Mouse (Mus musculus) layer of hippocampus, postnatal 36 days (tissue): Measurements from ENCODE around the gene Rcc2. TPM values are rescaled to one million over a fixed set of nuclear protein-coding genes. Genes with fewer than 3 reads are reported as not detected.

Experiments used
- DNase-seq, 2 experiments: peaks; one replicate each; pipeline ENCODE4 v3.0.0; 2022
- total RNA-seq, 2 experiments: library from RNA; stranded (reverse); gene quantifications; 2 replicates each; pipeline ENCODE4 v1.2.3; 2021

Rcc2 gene
- total RNA-seq, 2 experiments from 2014 or later: 87.9 to 90.7 TPM

DNA sequence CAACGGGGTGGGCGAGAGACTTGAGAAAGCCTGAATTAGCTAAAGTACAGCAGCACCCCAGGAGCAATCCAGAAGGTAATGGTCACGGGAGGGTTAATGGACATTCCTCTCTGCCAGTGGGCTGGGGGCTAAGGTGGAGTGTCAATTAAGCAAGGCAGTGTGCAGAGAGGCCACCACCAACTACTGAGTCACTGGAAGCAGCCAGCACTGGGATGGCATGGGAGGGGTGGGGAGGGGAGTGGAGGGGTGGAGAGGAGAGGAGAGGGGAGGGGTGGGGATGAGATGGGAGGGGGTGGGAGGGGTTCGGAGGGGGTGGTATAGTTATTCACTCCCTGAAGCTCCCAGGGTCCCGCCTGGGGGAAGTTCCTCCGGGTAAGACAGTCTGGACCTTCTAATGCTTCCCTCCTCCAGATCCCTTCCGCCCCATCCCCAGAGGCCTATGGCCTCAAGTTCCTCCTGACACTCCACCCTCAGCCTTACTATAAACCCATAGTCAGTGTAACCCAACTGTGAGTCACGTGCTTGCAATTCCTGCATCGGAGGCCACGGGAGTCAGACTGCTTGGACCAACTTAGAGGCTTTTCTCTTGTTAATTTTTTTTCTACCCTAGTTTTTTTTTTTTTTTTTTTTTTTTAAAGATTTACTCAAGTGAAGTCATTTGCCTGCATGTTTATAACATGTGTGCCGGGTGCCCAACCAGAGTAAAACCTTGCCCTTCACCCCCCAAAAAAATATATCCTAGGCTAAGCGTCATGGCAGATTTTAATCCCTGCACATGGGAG is 12.1 kb upstream of the Rcc2 start:
- DNase-seq: no peak

DNA sequence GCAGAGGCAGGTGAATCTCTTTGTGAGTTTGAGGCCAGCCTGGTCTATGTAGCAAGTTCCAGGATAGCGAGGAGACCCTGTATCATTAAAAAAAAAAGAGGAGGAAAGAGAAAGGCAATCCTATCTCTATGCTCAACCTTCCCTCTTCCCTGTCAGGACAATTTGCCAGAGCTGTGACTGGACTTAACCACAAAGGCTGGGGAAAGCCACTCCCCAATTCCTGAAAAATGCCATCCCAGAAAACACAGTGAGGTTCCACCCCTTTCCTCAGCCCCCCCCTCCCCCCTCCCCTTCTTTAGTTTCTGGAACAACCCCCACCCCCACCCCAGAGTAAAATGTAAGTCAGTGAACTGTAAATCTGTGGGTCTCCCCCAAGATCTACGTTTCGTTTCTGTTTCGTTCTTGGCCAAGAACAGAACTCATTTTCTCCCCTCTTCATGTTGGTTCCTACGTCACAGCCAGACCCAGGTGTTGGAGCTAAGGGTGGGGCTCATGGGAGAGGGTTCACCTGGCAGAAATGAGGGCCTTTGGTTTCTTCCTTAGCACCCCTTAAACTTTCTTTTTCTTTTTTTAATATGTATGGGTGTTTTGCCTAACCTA is 11.4 kb upstream of the Rcc2 start:
- DNase-seq: no peak

DNA sequence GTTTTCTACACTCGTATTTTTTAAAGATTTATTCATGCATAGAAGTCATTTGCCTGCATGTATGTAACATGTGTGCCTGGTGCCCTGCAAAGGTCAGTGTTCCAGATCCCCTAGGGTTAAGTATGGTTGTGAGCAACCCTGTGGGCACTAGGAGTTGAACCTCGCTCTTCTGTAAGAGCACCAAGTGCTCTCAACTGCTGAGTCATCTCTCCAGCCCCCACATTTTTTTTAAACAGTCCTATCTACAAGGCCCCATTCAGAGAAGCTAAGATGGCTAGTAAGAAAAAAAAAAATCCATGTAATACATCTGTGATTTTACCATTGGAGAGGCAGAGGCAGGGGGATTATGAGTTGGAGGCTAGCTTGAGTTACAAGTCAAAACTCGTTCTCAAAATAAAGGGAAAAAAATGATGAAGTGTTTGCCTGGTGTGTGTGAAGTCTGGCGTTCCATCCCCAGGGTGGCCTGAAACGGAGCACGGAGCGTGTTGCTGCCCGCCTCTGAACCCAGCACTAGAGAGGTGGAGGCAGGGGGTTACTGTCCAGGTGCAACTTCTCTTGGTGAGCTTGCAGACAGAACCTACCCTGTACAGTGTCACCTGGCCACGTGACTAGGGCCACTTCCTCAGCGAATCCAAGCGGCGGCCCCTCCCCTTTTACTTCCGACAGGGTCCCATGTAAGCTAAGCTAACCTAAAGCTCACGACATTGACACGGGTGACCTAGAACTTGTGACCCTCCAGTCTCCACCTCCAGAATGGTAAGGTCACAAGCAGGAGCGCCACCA is 10.3 kb upstream of the Rcc2 start:
- DNase-seq: no peak

DNA sequence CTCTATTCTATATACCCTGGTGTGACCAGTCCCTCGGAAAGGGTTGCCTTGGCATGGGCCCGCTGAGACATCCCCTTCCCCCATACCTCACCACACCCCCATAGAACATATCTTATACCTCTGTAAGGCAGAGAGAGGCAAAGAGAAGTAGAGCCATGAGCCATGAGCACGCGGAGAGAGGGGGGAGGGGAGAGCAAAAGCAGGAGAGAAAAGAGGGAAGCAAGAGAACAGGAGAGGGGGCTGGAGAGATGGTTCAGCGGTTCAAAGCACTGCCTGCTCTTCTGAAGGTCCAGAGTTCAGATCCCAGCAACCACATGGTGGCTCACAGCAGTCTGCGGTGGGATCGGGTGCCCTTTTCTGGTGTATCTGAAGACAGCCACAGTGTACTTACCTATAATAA is 8.9 kb upstream of the Rcc2 start:
- no peak for DNase-seq

DNA sequence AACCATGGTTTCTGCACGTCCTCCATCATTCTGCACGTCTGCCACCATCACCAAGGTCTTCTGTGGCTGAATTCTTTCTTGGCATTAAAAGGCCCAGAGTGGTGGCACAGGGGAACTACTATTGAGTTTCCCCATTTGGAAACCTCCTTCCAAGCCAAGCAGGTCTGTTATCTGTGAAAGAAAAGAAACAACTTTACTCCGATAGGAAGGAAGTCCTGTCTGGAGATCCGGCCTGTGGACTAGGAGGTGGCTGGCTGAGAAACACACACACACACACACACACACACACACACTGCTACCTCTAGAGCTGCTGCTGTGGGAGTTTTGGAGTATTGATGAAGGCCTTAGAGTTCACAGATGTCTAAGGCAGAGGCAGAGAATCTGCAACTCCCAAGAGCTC is 6.8 kb upstream of the Rcc2 start:
- DNase-seq: no peak

DNA sequence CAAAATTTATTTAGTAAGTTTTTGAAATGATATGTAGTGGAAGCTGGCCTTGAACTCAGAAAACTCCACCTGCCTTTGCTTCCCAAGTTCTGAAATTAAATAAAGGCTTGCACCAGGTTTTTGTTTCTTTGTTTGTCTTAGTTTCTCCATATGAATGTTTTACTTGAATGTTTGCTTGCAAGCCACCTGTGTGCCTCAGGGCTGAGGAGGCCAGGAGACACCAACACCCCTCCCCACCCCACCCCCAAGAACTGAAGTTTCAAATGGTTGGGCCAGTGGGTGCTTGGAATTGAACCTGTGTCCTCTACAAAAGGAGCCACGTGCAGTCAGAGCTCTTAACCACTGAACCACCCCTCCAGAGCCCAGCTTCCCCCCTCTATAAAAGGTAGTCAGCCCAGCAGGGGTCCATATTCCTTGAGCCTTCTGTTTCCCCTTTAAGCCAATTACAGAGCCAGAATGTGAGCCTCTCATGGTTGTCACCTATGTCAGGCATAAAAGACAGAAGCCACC is 5.7 kb upstream of the Rcc2 start:
- DNase-seq: no peak

DNA sequence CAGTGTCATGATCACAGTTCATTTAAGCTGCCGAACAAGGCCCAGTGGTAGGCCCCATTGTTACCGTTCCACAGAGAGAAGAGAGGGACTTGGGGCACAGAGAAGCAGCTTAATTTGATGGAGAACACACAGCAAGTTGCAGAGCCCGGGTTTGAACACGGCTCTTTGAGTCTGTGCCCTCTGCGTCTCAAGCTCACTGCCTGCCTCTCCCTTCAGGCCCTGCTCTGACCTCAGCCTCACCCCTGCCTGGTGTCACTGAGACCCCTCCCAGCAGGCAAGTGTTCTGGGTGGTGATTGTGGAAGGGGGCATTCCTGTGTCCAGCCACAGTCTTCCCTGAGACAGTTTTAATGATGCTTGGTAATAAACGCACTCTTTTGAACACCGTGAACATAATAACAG is 5.2 kb upstream of the Rcc2 start:
- DNase-seq: no peak

DNA sequence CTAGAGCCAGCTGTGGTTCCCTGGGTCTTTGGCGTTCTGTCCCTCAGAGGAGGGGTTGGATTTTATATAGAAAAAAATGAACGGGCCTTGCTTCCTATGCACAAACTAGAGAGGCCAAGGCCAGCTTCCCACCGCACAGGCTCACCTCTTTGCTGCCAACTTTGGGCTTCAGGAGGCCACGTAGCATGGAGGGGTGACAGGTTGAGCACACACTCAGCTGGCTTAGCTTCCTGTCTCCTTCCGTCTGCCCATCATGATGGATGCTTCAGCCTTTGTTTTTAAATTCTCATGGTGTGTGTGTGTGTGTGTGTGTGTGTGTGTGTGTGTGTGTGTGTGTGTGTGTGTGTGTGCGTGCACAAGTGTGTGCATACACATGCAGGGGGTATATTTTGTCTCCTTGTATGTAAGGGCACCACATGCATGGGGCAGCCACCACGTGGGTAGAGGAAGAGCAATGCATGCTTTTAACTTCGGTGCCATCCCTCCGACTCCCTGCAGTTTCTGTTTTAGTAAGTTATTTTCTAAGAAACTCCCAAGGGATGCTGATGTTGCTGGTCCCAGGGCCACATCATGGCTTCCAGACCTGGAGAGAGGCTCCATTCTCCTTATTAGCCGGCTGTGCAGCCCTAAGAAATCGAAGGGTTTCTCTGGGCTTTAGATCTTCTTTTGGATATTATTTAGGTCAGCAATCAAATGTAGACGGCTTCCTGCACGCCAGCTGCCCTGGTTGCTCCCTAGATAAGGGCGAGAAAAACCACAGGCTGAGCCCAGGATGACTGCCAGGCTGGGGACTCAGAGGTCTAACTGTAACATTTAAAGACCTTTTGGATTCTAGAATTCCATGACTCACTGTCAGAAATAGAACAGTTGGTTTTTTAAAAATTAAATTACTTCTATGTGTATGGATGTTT is 4.4 kb upstream of the Rcc2 start:
- no peak for DNase-seq

DNA sequence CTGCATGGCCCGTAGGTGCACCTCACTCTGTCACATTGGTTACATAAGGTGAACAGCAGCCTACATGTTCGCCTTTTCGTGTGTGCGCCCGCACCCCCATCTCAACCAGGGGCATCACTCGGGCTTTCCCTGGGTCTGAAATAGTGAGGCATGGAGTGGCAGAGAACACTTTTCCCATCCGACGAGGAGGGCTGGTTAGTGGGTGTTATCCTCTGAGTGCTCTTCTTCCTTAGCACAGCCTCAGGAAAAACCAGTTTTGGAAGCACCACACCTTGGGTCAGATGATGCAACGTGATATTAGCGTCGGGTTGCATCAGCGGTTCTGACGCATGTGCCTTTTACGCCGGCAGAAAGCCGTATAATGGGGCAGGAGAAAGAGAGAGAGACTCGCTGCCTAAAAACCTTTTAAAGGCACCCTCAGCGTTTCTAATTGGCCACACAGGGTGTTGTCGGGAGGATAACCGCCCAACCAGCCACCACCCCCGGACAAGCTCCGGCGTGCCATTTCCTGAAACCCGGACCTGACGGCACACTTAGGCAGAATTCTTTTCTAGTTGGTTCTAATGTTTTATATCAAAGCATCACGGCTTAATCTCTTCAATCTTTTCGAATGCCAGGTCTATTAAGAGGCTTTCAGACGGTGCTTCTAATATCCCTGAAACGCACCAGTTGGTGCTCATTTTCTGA is 757 bp upstream of the Rcc2 start:
- peak; percentile 72 to 73 for DNase-seq

DNA sequence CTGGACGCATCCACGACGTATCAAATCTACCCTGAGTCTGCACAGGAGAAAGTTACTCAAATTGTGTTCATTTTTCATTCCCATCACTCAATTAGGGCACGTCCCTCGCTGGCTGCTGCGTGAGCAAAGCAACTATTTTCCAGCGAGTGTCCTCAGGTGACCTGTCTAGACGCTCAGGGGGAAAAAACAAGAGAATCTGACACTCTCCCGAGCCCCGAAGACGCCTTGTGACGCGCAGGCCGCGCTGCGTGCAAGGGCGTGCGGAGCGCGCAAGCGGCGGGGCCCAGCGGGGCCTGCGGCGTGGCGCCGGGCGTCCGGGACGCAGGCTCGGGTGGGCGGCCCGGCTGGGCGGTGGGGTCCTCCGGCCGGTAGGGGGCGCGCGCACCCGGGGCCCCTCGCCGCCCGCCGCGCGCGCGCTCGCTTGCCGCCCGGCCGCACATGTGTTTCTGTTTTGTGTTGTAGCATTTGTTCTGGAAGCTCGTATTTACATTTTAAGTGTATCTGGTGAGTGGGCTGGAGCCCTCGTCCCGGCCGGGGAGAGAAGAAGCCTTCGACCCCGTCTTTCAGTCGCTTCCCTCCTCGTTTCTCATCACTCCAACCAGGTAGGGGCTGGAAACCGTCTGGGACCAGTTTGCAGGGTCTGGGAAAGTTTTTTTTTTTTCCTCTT is 841 bp downstream of the Rcc2 start:
- peak; percentile 78 to 80 for DNase-seq

DNA sequence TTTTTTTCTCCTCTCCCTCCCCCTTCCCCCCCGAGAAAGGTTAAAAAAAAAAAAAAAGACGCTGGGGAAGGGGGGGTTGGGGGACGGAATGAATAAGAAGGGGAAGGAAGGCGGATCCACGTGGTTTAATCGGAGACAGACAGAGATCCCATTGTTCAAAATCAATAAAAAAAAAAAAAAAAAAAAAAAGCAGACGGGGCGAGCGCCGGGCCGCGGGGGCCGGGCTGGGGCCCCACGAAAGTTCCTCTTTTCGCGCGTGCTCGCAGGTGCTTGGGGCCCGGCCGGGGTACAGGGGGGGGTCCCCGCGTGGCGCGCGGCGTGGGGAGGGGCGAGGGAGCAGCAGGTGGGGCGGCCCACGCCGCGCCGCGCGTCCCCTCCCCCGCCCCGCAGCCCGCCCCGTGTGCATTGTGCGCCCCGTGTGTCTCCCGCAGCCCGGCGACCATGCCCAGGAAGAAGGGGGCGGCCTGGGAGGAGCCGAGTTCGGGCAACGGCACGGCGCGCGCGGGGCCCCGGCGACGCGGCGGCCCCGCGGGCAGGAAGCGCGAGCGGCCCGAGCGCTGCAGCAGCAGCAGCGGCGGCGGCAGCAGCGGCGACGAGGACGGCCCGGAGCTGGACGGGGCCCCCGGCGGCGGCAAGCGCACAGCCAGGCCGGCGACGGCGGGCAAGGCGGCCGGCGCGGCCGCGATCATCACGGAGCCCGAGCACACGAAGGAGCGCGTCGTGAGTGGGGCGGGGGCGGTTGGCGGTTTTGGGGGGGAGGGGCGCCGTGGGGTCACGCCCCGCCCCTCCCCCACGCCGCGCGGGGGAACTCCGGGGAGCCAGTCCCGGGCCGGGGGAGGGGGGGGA is 1.6 kb downstream of the Rcc2 start:
- no peak for DNase-seq

DNA sequence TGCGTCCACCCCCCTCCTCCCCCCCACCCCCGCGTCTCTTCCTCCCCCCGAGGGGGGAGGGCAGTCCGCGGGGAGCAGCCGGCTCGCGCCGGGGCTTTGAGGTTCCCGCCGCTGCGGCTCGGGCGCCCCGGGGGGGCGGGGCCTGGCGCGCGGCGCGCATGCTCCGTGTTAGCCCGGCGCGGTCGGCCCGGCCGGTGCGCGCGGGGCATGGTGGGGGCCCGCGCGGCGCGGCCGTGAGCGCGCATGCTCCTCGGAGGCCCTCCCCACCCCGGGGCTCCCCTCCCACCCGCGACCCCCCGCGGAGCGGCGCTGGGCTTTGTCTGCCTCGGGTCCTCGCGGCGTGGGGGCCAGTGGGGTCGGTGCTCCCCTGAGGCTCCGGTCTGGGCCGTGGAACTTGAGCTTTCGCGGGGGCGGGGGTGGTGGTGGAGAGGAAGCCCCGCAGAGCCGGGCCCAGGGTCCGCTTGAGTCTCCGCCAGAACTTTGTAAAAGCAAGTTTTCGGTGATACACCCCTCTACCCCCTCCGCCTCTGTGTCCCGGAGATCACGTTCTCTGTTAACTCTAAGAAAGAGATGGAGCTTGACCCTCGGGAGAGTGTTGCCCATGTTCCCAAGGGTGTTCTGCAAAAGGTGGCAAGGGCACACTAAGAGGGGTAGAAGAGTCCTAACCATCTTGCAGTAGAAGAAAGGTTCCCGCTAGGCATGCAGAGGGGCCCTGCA is 2.4 kb downstream of the Rcc2 start:
- peak; percentile 71 to 76 for DNase-seq

DNA sequence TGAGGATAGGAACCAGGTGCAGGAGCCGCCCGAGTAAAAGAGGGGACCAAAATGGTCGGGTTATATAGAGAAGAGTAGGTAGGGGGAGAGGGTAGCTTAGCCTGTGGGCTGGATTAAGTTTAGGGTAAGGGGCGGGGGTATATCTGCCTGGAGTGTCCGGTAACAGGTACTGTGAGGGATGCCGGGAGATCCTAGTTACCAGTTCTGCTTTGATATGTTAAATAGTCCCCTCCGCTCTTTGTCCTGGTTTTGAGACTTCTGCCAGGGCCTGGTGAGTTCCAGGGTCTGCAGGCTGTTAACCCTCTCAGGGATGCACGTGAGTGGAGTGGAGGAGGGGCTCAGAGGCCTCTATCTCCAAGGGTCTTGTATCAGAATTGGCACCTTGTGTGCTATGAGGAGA is 3.3 kb downstream of the Rcc2 start:
- DNase-seq: no peak

DNA sequence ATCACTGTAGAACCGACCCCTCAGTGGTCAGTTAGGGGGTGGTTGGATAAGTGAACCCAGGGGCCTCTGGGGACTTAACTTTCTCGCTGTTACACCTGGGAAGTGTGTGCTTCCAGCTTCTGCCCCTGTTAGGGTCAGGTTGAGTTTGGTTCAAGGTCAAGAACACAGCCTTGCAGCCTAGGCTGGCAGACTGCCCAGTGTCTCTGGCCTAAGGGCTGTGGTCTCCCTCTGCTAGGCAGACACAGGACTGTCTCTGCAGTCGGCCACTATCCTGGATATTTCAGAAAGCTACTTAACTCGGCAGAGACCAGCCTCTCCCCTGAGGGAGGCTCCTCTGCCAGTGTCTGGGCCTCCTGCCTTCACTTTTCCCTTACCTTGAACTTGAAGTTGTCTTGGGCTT is 3.8 kb downstream of the Rcc2 start:
- DNase-seq: no peak

DNA sequence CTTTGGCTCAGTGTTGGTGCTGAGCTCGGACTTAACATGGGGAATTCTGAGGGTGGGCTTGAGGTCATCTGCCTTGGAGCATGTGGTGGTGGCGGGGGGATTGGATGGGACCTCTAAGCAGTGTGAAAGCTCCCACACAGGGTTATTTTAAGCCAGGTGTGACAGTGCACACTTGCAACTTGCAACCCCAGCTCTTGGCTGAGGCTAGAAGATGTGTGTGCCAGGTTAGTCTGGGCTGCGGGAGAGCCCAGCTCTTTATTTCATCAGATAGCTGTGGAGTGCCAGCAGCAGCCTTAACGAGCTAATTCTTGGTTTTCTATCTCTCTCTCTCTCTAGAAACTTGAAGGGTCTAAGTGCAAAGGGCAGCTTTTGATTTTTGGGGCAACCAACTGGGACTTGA is 7.3 kb downstream of the Rcc2 start:
- DNase-seq: no peak

DNA sequence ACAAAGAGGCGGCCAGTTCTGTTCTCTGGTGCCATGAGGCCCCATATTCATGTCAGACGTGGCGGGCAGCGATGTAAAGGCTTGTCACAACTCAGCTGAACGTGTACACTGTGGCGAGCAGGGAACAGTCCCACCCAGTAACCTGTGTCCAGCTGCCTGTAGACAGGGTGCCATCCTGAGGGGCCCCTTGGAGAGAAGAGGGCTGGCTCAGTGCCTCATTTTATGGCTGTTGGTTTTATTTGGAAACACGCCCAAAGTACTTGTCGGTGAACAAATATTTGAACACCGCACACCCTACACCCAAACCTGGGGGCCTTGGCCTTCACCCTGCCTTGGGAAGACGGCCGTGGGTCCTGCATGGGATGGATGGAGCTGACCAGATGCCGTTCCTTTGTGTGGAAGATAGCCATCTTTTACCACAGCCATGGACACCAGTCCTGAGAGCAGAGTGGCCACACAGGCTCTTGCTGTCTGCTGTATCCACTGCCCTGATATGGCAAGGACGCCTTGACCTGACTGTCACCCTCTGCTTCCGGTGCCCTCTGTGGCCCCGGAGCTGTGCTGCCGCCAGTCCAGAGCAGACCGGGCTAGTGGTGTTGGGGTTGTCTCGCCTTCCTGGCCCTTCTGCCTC is 8.1 kb downstream of the Rcc2 start:
- DNase-seq: no peak

DNA sequence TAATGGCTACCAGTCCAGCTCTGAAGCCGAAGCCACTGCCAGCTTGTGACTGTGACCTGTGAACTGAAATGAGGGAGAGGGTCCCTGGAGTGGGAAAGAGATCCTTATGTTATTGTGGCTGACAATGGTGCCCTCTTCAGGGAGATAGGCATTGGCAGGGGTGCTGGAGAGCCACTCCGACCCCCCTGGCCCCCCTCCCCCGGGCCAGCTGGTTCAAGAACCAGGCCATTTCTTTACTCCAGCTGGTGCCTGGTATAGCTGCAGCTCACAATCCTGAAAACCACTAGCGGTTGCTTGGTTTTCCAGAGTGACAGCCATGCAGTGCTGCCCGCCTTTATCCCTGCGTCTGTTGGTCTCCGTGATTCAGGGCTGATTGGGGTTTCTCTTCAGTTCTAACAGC is 8.8 kb downstream of the Rcc2 start:
- no peak for DNase-seq

DNA sequence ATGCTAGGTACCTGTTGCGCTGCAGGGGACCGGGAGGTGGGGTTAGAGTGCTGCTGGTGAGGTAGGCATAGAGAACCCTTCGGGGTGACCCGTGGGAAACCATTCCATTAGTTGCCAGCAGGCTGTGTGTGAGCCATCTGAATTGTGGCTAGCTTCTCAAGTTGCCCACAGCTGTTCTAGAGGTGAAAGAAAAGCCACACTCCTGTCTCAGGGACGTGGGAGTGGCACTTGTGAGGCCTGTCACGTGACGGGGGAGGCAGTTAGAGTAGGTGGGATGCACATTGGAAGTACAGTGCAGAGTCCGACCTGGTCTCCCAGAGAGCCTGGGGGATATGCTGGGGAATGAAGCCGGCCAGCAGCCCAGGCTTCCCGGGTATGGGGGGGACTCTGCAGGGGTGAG is 9.3 kb downstream of the Rcc2 start:
- DNase-seq: no peak

DNA sequence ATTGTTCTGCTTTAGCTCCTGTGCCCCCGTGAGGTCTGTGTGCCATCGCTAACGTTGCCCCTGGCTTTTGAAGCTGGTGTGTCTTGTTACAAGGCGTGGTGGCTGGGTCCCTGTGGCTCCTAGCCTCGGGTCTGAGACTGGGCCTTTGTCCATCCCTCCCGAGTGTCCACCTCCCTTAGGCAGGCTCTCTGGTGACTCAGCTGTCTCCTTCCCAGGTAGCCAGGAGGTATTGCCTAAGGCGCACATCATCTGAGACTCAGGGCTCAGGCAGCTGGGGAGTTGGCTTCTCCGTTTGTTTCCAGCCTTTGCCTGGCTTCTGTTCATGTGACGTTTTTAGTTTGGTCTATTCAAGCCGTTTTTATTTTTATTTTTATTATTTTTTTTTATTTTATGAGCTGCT is 10.4 kb downstream of the Rcc2 start:
- DNase-seq: no peak
